Mouse (Mus musculus) liver, postnatal 0 days (tissue): Measurements from ENCODE around the gene Lnx2. TPM values are rescaled to one million over a fixed set of nuclear protein-coding genes. Genes with fewer than 3 reads are reported as not detected.

Experiments
- ATAC-seq: fragments of 200-750 bp; cut with Nextera tagmentation; 2 replicates; pipeline ENCODE4 v1.8.0; 2017; ENCODE audit warnings: mild to moderate bottlenecking, moderate library complexity
- DNase-seq: peaks from one replicate; pipeline ENCODE4 v3.0.0-alpha.2; 2016
- H3K27ac ChIP-seq: fragments of 300-500 bp; sonication (generic); 2 replicates; pipeline ENCODE4 v1.5.1; 2014; ENCODE audit warnings: antibody characterized with exemption, moderate library complexity, mild to moderate bottlenecking, low read depth
- H3K27me3 ChIP-seq: fragments of 300-500 bp; sonication (generic); 2 replicates; pipeline ENCODE4 v1.6.1; 2014; ENCODE audit warnings: low read length, control low read depth, mixed read lengths; ENCODE audit not compliant: insufficient read depth
- H3K36me3 ChIP-seq: fragments of 300-500 bp; sonication (generic); replicated peaks from 2 replicates; pipeline ENCODE4 v1.6.1; 2014; ENCODE audit warnings: mild to moderate bottlenecking, control low read depth, low read length, moderate library complexity, mixed read lengths; ENCODE audit not compliant: insufficient read depth
- H3K4me1 ChIP-seq: fragments of 300-500 bp; sonication (generic); 2 replicates; pipeline ENCODE4 v1.6.1; 2014; ENCODE audit warnings: antibody characterized with exemption, mild to moderate bottlenecking, control low read depth; ENCODE audit not compliant: insufficient read depth
- H3K4me2 ChIP-seq: fragments of 300-500 bp; sonication (generic); 2 replicates; pipeline ENCODE4 v1.6.1; 2014; ENCODE audit warnings: low read depth, mild to moderate bottlenecking, low read length, moderate library complexity, mixed read lengths
- H3K4me3 ChIP-seq: fragments of 300-500 bp; sonication (generic); 2 replicates; pipeline ENCODE4 v1.5.1; 2014; ENCODE audit warnings: low read depth, low read length
- H3K9ac ChIP-seq: fragments of 300-500 bp; sonication (generic); replicated peaks from 2 replicates; pipeline ENCODE4 v1.6.1; 2014; ENCODE audit warnings: mild to moderate bottlenecking, moderate library complexity
- H3K9me3 ChIP-seq: fragments of 300-500 bp; sonication (generic); 2 replicates; pipeline ENCODE4 v1.6.1; 2016; ENCODE audit warnings: mild to moderate bottlenecking, control low read depth, low read length, mixed read lengths
- CTCF ChIP-seq: sonication (generic); IDR thresholded peaks from 2 replicates; pipeline ENCODE4 v1.5.1; 2016; ENCODE audit warnings: antibody characterized with exemption, low read depth
- EP300 ChIP-seq: IDR thresholded peaks from 2 replicates; pipeline ENCODE4 v1.6.1; 2016; ENCODE audit warnings: antibody characterized with exemption, low read depth, mild to moderate bottlenecking
- WGBS: fragments of 180-500 bp; shearing (Covaris S2); extraction: QIAGEN DNeasy Blood & Tissue Kit; methylation state at CpG from one replicate; pipeline ENCODE4 v1.1.7; 2014; ENCODE audit not compliant: insufficient replicate concordance; 5-methylcytosine and 5-hydroxymethylcytosine counted together
- polyA plus RNA-seq: library from polyadenylated mRNA; unstranded; fragments of >200 nt; fragmentation: Nextera tagmentation; extraction: Ambion mirVana; gene quantifications from 2 replicates; pipeline ENCODE4 v1.2.1, GENCODE M21; 2015

Lnx2 gene
- polyA plus RNA-seq, 1 experiment from 2014 or later: 5.4 TPM

DNA sequence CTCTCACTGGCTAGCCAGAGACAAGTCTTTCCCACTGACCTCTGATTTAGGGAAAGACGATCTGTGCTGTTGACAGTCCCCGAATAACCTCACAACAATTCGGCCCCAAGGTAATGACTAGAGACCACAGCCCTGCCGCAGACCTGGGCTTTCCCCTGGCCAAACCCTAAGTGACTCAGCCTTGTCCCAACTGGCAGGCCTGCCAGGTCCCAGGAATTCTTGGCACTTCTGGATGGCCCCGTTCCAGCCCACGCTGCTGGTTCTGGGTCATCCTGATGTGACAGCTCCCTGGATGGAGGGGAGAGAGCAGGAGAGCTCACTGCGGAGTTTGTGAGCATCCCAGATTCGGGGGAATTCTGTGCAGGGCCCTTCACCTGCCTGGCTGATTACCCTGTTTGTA, 82.9 kb downstream of the Lnx2 start:
- ATAC-seq: no peak
- no peak for DNase-seq
- WGBS: 74% methylated on average over 8 of the region's 8 CpGs
- TF ChIP-seq CTCF (no peak), EP300 (no peak)
- Histone ChIP-seq H3K9me3 (no peaks in the 10 kb centered on the region), H3K4me2 (no peak overlapping the region), H3K9ac (no peak overlapping the region), H3K4me3 (no peak overlapping the region), H3K36me3 (no peaks in the 10 kb centered on the region), H3K27ac (no peak overlapping the region), H3K27me3 (no peaks in the 10 kb centered on the region), H3K4me1 (no peaks in the 10 kb centered on the region)

DNA sequence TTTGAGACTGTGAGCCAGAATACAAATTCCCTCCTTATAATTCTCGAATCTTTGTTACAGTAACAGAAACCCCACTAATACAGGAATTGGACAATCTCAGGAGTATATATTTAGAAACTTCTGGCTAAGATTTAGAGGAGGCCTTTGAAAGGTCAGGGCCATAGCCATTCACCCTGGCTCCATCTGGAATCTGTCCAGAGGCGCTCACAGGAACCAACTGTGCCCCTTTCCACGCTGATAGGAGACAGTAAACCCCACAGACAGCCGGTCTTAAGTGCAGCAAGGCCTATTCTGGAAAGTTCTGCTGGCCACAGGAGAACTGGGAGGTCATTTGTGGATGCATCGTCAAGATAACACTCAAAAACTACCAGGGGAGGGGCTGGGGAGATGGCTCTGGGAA, 87.3 kb downstream of the Lnx2 start:
- H3K27me3 ChIP-seq: no peaks in the 10 kb centered on the region; the same call in 1 of the 2 replicates
- no peaks in the 10 kb centered on the region for H3K4me1 ChIP-seq
- 59% methylated on average over 5 of the region's 5 CpGs for WGBS
- TF ChIP-seq EP300 (no peak), CTCF (no peak)
- H3K4me2 ChIP-seq: no peak overlapping the region
- DNase-seq: no peak
- no peaks in the 10 kb centered on the region for H3K36me3 ChIP-seq
- H3K9ac ChIP-seq: no peak overlapping the region
- ATAC-seq: no peak
- no peak overlapping the region for H3K4me3 ChIP-seq
- H3K9me3 ChIP-seq: no peaks in the 10 kb centered on the region
- no peak overlapping the region for H3K27ac ChIP-seq

DNA sequence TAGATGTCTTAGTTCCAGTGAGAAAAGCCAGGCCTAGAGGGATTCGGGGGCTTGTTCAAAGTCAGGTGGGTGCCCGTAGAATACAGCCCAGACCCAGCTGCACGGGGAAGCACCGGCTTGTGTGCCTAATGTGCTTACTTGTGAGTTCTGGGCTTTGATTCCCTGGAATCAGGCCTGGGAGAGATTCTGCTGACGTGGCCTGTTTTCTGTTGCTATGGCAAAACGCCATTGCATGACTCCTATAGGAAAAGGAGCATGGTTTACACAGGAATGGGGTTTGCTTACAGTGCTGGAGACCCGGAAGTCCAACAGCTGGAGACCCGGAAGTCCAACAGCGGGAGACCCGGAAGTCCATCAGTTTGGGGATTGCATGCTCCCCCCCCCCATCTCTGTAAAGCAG, 88.8 kb downstream of the Lnx2 start:
- Histone ChIP-seq H3K9ac (no peak overlapping the region), H3K36me3 (no peaks in the 10 kb centered on the region), H3K9me3 (no peaks in the 10 kb centered on the region), H3K27me3 (no peaks in the 10 kb centered on the region; the same call in 1 of the 2 replicates), H3K4me3 (no peak overlapping the region), H3K27ac (no peak overlapping the region), H3K4me2 (no peak overlapping the region), H3K4me1 (no peaks in the 10 kb centered on the region)
- DNase-seq (no peak), ATAC-seq (no peak)
- no peak for TF ChIP-seq EP300
- no peak for TF ChIP-seq CTCF
- 78% methylated on average over 10 of the region's 10 CpGs for WGBS

DNA sequence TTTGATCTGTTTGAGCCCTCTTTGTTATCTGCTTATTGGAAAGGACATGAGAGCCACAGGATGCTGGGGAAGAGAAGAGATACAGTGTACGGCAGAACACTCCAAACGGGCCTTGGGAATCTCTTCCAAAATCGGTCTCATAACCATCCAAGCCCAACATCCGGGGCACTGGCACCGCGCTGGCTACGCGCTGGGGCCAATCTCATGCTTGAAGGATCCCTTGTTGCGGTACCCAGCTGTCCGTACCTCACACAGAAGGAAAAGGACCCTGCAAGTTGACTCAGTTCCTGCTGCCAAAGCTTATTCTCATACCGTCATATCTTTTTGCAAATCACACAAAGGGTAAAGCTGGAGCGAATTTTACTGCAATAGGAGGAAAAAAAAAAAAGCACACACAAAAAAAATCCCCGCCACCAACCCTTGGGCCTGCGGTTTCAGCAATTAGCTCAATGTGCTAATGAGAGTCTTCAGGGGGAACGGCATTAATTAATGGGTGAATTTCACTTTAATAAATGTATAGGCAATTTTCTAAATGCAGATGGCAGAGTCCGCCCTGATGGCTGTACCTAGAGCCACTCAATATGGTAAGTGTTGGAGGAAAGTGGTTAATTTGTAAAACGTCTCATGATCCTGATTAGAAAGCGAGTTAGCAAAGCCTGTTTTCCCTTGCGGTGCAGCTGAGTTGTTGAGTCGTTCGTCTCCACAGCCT, 90.5 kb downstream of the Lnx2 start:
- DNase-seq (no peak), ATAC-seq (no peak)
- Histone ChIP-seq H3K4me1 (no peaks in the 10 kb centered on the region), H3K4me3 (no peak overlapping the region), H3K4me2 (no peak overlapping the region), H3K36me3 (no peaks in the 10 kb centered on the region), H3K9ac (no peak overlapping the region), H3K27me3 (no peaks in the 10 kb centered on the region; the same call in 1 of the 2 replicates), H3K9me3 (no peaks in the 10 kb centered on the region), H3K27ac (no peak overlapping the region)
- TF ChIP-seq EP300 (no peak), CTCF (no peak)
- 66% methylated on average over 21 of the region's 21 CpGs for WGBS

DNA sequence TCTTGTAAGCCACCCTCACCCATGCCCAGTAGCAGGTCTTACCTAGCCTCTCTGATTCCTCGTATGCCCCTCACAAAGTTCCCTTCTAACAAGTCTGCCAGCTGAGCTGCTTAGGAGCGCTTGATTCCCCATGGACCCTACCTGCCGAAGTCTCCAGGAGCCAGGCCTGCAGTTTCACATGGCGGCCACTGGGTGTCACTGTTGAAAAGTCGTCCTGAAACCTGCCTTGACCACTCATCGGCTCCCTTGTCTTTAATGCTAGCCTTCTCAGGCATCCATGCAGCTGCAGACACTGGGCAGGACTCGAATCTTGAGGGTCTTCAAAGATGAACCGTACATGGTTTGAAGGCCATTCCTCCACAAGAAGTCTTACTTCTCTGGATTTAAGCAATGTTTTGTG, 93.2 kb downstream of the Lnx2 start:
- 8% methylated on average over 8 of the region's 8 CpGs for WGBS
- no peak overlapping the region for H3K27ac ChIP-seq
- 0 out of 2 replicates have a peak, but pooled peaks have one; percentile 19 for ATAC-seq
- H3K4me2 ChIP-seq: no peak overlapping the region
- no peaks in the 10 kb centered on the region; the same call in 1 of the 2 replicates for H3K27me3 ChIP-seq
- no peak overlapping the region for H3K9ac ChIP-seq
- TF ChIP-seq EP300: no peak
- TF ChIP-seq CTCF: peak; percentile 89
- no peak overlapping the region for H3K4me3 ChIP-seq
- peak; percentile 69 for DNase-seq
- no peaks in the 10 kb centered on the region for H3K36me3 ChIP-seq
- no peaks in the 10 kb centered on the region for H3K4me1 ChIP-seq
- H3K9me3 ChIP-seq: no peaks in the 10 kb centered on the region

DNA sequence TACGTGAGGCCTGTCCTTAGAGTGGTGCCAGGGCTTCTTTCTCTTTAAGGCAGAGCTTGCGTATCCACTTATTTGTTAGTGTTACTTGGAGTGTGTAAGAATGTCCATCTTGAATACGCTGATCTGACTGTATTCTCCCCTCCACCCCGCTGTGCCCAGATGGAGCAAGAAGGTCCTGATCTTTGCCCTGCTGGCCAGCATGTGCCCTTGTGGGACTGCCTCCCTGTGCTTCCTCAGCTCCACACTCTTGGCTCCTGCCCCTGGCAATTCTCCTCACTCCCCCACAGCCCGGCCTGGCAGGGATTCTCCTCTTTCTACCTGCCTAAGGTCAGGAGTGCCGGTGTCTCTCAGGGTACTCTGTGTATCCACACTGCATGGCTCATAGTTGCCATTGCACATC, 95.0 kb downstream of the Lnx2 start:
- no peak for ATAC-seq
- H3K27me3 ChIP-seq: no peaks in the 10 kb centered on the region; the same call in 1 of the 2 replicates
- TF ChIP-seq CTCF (no peak), EP300 (no peak)
- WGBS: 81% methylated on average over 6 of the region's 6 CpGs
- H3K4me3 ChIP-seq: no peak overlapping the region
- no peak overlapping the region for H3K9ac ChIP-seq
- no peaks in the 10 kb centered on the region for H3K9me3 ChIP-seq
- no peaks in the 10 kb centered on the region for H3K4me1 ChIP-seq
- H3K36me3 ChIP-seq: no peaks in the 10 kb centered on the region
- H3K4me2 ChIP-seq: no peak overlapping the region
- H3K27ac ChIP-seq: no peak overlapping the region
- no peak for DNase-seq

DNA sequence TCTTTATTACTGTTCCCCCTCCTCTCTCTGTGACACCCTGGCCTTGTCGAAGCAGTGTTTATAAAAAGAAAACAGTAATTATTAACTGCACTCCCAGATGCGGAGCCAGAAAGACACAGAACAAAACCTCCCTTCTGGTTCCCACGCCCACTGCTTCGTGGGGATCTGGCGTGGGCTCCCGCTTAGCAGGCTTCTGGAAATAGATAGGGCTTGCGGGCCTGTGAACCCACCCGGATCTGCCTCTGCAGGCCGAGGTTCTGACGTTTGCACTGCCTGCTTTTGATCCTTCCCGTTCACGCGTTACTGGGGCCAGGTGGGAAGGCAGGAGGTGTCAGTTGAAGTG, 101.6 kb downstream of the Lnx2 start:
- H3K36me3 ChIP-seq: no peaks in the 10 kb centered on the region
- 46% methylated on average over 13 of the region's 13 CpGs for WGBS
- no peaks in the 10 kb centered on the region for H3K9me3 ChIP-seq
- no peak overlapping the region for H3K4me3 ChIP-seq
- H3K9ac ChIP-seq: no peak overlapping the region
- ATAC-seq (no peak), DNase-seq (no peak)
- TF ChIP-seq CTCF (no peak), EP300 (no peak)
- H3K27ac ChIP-seq: peak overlapping the region; percentile 66; the same call in 1 of the 2 replicates
- H3K4me1 ChIP-seq: peaks cover 17% of the 10 kb centered on the region
- no peaks in the 10 kb centered on the region for H3K27me3 ChIP-seq
- 0 out of 2 replicates have a peak overlapping the region, but pooled peaks have one; percentile 11 for H3K4me2 ChIP-seq
